Mouse (Mus musculus) kidney, embryonic 15.5 days (tissue): ENCODE data around the gene Zfp322a. TPM values are rescaled to one million over a fixed set of nuclear protein-coding genes. Genes with fewer than 3 reads are reported as not detected.
"Not testable (repeated sequence)": the region's sequence is repeated elsewhere in the genome, so short reads cannot be mapped to it uniquely, and the experiment has no call there.

Experiments used
- ATAC-seq: fragments of 200-750 bp; cut with Nextera tagmentation; replicated peaks from 2 replicates; pipeline ENCODE4 v1.8.0; 2017; ENCODE audit warnings: moderate TSS enrichment; ENCODE audit not compliant: low FRiP score
- H3K27ac ChIP-seq: fragments of 300-500 bp; sonication (generic); 2 replicates; pipeline ENCODE4 v1.5.1; 2015; ENCODE audit warnings: mild to moderate bottlenecking, inconsistent platforms
- H3K27me3 ChIP-seq: fragments of 300-500 bp; sonication (generic); 2 replicates; pipeline ENCODE4 v1.6.1; 2015; ENCODE audit warnings: inconsistent platforms
- H3K36me3 ChIP-seq: fragments of 300-500 bp; sonication (generic); 2 replicates; pipeline ENCODE4 v1.6.1; 2015; ENCODE audit warnings: inconsistent platforms
- H3K4me1 ChIP-seq: fragments of 300-500 bp; sonication (generic); 2 replicates; pipeline ENCODE4 v1.6.1; 2015; ENCODE audit warnings: inconsistent platforms
- H3K4me2 ChIP-seq: fragments of 300-500 bp; sonication (generic); 2 replicates; pipeline ENCODE4 v1.6.1; 2015; ENCODE audit warnings: moderate library complexity, mild to moderate bottlenecking, inconsistent platforms
- H3K4me3 ChIP-seq: fragments of 300-500 bp; sonication (generic); replicated peaks from 2 replicates; pipeline ENCODE4 v1.5.1; 2015; ENCODE audit warnings: mild to moderate bottlenecking, inconsistent platforms
- H3K9ac ChIP-seq: fragments of 300-500 bp; sonication (generic); 2 replicates; pipeline ENCODE4 v1.6.1; 2015; ENCODE audit warnings: mild to moderate bottlenecking, inconsistent platforms
- H3K9me3 ChIP-seq: fragments of 300-500 bp; sonication (generic); replicated peaks from 2 replicates; pipeline ENCODE4 v1.6.1; 2016; ENCODE audit warnings: inconsistent platforms
- WGBS: fragments of 180-500 bp; shearing (Covaris S2); methylation state at CpG from one replicate; pipeline ENCODE4 v1.1.7; 2015; ENCODE audit warnings: mixed read lengths; 5-methylcytosine and 5-hydroxymethylcytosine counted together
- polyA plus RNA-seq: library from polyadenylated mRNA; unstranded; fragments of >200 nt; fragmentation: Nextera tagmentation; extraction: Ambion mirVana; gene quantifications from 2 replicates; pipeline ENCODE4 v1.2.1, GENCODE M21; 2015

The Zfp322a gene
- polyA plus RNA-seq, 1 experiment from 2014 or later, result 48.9 TPM

DNA sequence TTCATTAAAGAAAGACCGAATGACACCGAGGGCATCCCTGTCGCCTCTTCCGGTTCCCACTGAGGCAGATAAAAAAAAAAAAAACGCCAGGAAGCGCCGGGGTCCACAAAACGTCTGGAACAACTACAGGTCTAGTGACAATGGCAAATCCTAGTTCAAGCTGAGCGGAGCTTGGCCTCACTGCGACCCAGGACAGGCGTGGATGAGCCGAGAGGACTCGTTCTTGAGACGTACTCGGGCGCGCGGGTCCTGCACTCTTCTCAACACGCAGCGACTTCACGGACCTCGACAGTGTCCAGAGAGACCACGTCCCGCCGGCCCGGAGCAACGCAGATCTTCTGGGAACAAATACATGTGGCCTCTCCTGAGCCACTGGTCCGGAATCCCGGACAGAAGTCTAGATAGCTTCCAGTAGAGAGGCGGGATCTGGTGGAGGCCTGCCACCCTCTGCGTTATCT is 27.3 kb upstream of the Zfp322a start:
- Histone ChIP-seq H3K27ac (no peak overlapping the region), H3K4me1 (peaks cover 12% of the 10 kb centered on the region), H3K4me3 (peak overlapping the region; percentile 48), H3K4me2 (peak overlapping the region; percentile 75), H3K36me3 (no peaks in the 10 kb centered on the region), H3K9me3 (no peaks in the 10 kb centered on the region), H3K9ac (0 out of 2 replicates have a peak overlapping the region, but pooled peaks have one; percentile 21), H3K27me3 (peaks cover 63% of the 10 kb centered on the region)
- under 1% methylated on average over 31 of the region's 31 CpGs for WGBS
- ATAC-seq, result peak; percentile 52; the same call in 1 of the 2 replicates

DNA sequence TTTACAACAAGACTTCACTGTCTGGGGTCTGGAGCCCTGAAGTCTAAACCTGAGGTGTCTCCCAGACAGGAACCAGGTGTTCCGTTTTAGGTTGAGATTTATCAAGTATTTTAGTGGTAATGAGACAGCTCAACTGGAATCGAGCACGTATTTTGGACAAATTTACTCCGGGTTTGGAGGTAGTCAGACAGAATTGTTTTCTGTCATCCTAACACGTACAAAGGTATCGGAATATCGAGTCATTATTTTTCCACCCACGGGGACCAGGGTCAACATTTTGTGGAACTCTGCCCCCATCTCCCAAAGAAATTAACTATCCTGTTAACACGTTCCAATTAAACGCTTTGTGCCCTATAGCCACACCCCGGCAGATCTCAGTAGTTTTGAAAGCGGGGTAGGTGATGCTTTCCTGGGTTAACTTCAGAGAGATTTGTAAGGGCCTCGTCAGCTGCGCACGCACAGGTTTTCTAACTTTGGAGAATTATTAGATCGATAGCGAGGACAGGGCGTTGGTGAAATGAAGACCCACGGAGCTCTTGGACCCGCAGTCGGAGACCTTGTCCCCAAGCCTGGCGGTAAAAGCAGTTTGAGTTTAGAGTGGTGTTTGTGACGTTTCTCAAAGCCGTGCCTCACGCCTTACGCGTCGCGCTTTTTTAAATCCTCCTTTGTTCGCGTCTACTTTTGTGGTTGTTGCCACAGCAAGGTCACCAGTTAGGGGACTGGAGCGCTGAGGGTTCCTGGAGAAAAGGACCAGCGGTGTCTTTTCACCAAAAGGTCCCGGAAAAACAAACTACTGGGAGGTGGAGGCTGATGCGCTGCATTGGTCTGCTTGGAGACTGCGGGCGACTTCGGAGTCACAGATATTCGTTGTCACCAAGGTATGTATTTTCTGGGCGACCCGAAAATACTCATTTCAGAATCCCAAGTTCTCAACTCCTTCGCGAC is 26.6 kb upstream of the Zfp322a start:
- Histone ChIP-seq H3K9ac (no peak overlapping the region; the same call in 1 of the 2 replicates), H3K27me3 (peaks cover 63% of the 10 kb centered on the region), H3K36me3 (no peaks in the 10 kb centered on the region), H3K4me3 (peak overlapping the region; percentile 48), H3K9me3 (no peaks in the 10 kb centered on the region), H3K4me2 (peak overlapping the region; percentile 75), H3K27ac (no peak overlapping the region), H3K4me1 (peaks cover 12% of the 10 kb centered on the region)
- 2% methylated on average over 43 of the region's 43 CpGs for WGBS
- ATAC-seq, result no peak

DNA sequence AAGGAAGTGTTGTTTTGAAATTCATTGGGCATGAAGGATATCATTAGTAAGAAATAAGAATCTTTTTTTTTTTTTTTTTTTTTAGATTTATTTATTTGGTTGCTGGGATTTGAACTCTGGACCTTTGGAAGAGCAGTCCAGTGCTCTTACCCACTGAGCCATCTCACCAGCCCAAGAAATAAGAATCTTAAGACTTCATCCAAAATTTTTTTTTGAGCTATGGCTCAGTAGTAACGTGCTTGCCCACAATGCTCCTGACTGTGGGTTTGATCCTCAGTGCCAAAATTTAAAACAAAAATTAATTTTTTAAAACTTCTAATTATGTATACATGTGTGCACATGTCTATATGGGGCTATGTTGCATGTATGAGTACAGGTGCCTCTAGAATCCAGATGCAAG is 18.5 kb upstream of the Zfp322a start:
- no peak overlapping the region for H3K27ac ChIP-seq
- no peaks in the 10 kb centered on the region for H3K9me3 ChIP-seq
- no peaks in the 10 kb centered on the region for H3K27me3 ChIP-seq
- WGBS, result 82% methylated on average over 1 of the region's 1 CpGs
- no peak overlapping the region for H3K4me3 ChIP-seq
- no peaks in the 10 kb centered on the region for H3K4me1 ChIP-seq
- H3K36me3 ChIP-seq, result no peaks in the 10 kb centered on the region
- no peak overlapping the region for H3K4me2 ChIP-seq
- no peak overlapping the region for H3K9ac ChIP-seq
- ATAC-seq, result no peak

DNA sequence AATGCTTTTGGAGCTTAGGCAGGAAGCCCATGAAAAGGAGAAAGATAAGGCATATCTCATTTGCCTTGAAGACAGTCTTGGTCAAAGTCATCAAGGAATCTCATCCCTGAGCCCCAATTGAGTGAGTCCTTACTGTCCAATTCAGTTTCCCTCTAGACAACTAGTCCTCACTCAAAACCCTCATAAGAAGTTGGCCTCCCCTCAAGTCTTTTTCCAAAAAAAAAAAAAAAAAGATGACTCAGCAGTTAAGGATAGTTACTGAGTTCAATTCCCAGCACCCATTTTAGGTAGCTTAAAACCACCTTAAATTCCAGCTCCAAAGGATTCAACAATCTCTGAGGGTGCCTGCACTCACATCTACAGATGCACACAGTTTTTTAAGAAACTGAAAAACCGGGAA is 14.1 kb upstream of the Zfp322a start:
- H3K9ac ChIP-seq, result no peak overlapping the region
- 78% methylated on average over 1 of the region's 1 CpGs for WGBS
- no peak overlapping the region for H3K4me3 ChIP-seq
- H3K36me3 ChIP-seq, result no peaks in the 10 kb centered on the region
- no peak for ATAC-seq
- no peak overlapping the region for H3K27ac ChIP-seq
- no peaks in the 10 kb centered on the region for H3K9me3 ChIP-seq
- no peak overlapping the region for H3K4me2 ChIP-seq
- no peaks in the 10 kb centered on the region for H3K27me3 ChIP-seq
- no peaks in the 10 kb centered on the region for H3K4me1 ChIP-seq

DNA sequence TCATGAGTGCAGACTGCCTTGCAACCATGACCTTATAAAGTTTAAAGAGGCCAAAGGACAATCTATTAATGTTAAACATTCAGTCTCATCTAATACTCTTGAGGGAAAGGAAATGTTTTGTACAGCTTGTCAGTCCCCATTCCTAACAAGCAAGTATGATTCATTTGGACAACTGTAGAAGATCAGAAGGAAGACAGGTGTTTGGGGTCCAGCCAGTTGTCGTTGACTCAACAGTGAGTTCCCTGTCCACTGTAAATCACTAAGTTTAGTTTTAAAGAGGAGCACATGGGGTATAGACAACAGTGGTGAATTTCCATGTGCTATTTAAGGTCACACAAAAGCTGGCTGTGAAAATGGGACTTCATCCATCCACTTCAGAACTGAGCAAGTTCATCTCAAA is 3.4 kb upstream of the Zfp322a start:
- no peaks in the 10 kb centered on the region for H3K27me3 ChIP-seq
- no peak for ATAC-seq
- H3K4me2 ChIP-seq, result no peak overlapping the region
- no peak overlapping the region for H3K27ac ChIP-seq
- WGBS, result 67% methylated on average over 1 of the region's 1 CpGs
- peaks cover 14% of the 10 kb centered on the region for H3K4me1 ChIP-seq
- no peak overlapping the region for H3K4me3 ChIP-seq
- H3K9me3 ChIP-seq, result no peaks in the 10 kb centered on the region
- H3K36me3 ChIP-seq, result 0 out of 2 replicates have a peak, but pooled peaks cover 2% of the 10 kb centered on the region
- no peak overlapping the region for H3K9ac ChIP-seq

DNA sequence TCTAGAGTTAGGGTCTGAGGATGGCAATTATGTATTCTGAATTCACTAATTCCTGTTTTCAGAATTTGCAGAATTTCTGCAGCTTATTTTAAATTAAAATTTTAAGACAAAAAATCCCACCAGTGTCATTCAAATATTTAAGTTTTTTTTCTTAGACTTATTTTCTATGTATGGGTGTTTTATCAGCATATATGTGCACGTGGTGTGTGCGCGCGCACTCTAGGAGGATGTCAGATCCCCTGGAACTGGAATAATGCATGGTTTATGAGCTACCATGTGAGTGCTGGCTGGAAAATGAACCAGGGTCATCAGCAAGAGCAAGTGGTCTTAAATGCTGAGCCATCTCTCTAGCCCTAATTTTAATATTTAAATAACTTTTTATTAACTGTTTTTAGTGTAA is 1.1 kb upstream of the Zfp322a start:
- no peaks in the 10 kb centered on the region for H3K27me3 ChIP-seq
- peak overlapping the region; percentile 81; the same call in 1 of the 2 replicates for H3K4me3 ChIP-seq
- H3K27ac ChIP-seq, result no peak overlapping the region
- 96% methylated on average over 4 of the region's 4 CpGs for WGBS
- H3K36me3 ChIP-seq, result peaks cover 17% of the 10 kb centered on the region
- H3K9ac ChIP-seq, result no peak overlapping the region
- H3K9me3 ChIP-seq, result no peaks in the 10 kb centered on the region
- H3K4me2 ChIP-seq, result peak overlapping the region; percentile 72
- ATAC-seq, result no peak
- H3K4me1 ChIP-seq, result peaks cover 25% of the 10 kb centered on the region

DNA sequence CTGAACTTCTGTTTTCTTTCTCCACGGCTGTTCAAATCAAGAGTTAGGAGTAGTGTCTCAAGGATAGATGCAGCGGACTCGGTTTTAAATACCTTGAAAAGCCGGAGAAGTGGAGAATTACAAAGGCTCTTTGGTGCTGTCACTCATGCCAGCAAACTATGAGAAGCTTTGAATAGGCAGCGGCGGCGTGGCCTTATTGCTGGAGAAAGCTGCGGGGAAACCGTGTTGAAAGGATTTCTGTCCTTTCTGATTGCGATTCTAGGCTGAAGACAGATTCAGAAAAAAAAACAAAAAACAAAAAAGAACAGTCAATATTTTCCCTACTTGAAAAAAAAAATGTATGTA is 385 bp upstream of the Zfp322a start:
- Histone ChIP-seq H3K4me1 (peaks cover 25% of the 10 kb centered on the region), H3K27ac (peak overlapping the region; percentile 98), H3K27me3 (no peaks in the 10 kb centered on the region), H3K9me3 (no peaks in the 10 kb centered on the region), H3K9ac (peak overlapping the region; percentile 78), H3K4me2 (peak overlapping the region; percentile 72), H3K4me3 (peak overlapping the region; percentile 81), H3K36me3 (peaks cover 24% of the 10 kb centered on the region)
- ATAC-seq, result no peak
- WGBS, result under 1% methylated on average over 10 of the region's 10 CpGs

DNA sequence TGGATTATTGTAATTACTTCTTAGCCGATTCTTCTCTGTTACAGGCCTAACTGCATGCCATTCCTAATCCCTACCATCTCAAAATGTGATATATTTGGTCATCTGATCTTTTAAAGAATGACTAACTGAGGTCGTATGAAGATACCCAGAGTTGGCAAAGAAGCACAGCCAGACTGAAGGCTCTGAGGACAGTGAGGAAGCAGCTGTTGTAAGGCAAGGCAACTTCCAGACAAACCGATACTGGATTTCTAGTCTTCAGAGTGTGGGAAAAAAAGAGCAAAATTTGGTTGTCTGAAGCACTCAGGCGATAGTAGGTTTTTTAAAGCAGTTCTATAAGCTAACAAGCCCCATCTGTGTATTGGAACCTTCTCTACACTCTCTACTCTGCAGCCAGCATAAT is 7.5 kb downstream of the Zfp322a start:
- no peak for ATAC-seq
- Histone ChIP-seq H3K9me3 (no peaks in the 10 kb centered on the region), H3K4me2 (no peak overlapping the region), H3K4me1 (peaks cover 4% of the 10 kb centered on the region; the same call in 1 of the 2 replicates), H3K27ac (no peak overlapping the region), H3K9ac (no peak overlapping the region), H3K4me3 (no peak overlapping the region), H3K27me3 (no peaks in the 10 kb centered on the region), H3K36me3 (peaks cover 75% of the 10 kb centered on the region)
- 91% methylated on average over 4 of the region's 4 CpGs for WGBS

DNA sequence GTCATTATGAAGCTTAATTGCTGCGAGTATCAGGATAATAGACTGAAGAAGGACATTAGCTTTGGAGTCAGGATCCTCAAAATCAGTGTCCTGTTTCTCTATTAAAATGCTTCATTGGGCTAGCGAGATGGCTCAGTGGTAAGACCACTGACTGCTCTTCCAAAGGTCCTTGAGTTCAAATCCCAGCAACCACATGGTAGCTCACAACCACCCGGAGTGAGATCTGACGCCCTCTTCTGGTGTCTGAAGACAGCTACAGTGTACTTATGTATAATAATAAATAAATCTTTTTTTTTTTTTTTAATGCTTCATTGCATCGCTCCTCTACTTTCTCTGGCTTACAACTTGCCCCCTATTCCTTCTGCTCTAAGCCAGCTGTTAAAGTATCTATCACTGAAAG is 14.5 kb downstream of the Zfp322a start:
- not testable (repeated sequence) for H3K9ac ChIP-seq, H3K9me3 ChIP-seq, H3K4me3 ChIP-seq, H3K4me1 ChIP-seq, H3K4me2 ChIP-seq, H3K27ac ChIP-seq, ATAC-seq, H3K27me3 ChIP-seq
- peaks cover 64% of the 10 kb centered on the region for H3K36me3 ChIP-seq
- 86% methylated on average over 5 of the region's 5 CpGs for WGBS

DNA sequence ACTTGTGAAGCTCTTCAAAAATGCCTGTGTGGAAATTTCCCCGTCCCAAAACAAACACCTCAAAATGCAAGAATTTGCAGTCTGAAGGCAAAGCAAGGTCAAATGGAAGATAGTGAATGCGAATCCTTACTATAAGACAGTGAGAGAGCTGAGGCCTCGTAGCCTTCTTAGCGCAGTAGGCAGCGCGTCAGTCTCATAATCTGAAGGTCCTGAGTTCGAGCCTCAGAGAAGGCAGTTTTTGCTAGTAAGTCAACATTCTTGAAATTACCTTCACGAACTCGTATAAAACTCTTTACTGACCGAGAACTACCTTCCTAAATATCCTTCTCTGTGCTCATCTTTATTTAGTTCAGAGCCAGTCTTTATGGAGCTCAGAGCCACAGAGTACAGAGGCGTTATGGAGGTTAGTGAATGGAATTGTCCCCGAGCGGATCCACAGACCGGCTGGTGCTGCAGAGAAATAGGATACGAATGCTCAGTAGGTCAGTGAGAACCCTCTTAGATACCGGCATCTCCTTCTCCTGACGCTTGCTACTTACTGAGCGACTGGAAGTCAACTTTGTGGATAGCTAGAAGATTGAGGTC is 51.6 kb downstream of the Zfp322a start:
- peaks cover 61% of the 10 kb centered on the region for H3K27me3 ChIP-seq
- H3K9me3 ChIP-seq, result no peaks in the 10 kb centered on the region
- H3K36me3 ChIP-seq, result no peaks in the 10 kb centered on the region
- no peak for ATAC-seq
- no peak overlapping the region for H3K27ac ChIP-seq
- H3K4me1 ChIP-seq, result peaks cover 12% of the 10 kb centered on the region
- WGBS, result 5% methylated on average over 18 of the region's 18 CpGs
- no peak overlapping the region for H3K9ac ChIP-seq
- peak overlapping the region; percentile 39 for H3K4me2 ChIP-seq
- H3K4me3 ChIP-seq, result peak overlapping the region; percentile 12; the same call in 1 of the 2 replicates

DNA sequence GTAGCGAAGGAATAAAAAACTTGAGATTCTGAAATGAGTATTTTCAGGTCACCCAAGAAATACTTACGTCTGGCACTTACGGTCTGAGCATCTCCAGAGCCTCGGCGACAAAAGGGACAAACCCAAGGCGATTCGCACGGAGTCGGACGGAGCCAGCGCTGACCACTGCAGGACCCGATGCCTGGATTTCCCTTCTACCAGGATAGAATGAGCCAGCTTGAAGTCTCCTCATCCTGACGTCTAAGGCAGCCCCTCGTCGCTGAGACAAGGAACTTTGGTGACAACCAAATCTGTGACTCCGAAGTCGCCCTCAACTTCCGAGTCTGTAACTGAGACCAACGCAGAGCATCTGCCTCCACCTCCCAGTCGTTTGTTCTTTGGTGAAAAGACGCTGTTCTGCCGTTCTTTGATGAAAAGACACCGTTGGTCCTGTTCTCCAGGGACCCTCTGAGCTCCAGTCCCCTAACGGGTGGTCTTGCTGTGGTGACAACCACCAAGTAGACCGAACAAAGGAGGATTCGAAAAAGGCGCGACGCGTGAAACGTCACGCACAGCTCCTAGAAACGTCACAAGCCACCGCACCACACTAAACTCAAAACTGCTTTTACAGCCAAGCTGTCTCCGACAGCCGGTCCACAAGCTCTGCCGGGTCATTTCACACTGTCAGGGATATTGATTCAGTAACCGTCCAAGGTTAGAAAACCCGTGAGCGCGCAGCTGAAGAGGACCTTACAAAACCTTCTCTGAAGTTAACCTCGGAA is 55.9 kb downstream of the Zfp322a start:
- no peak overlapping the region for H3K9ac ChIP-seq
- H3K36me3 ChIP-seq, result no peaks in the 10 kb centered on the region
- H3K4me2 ChIP-seq, result peak overlapping the region; percentile 58
- H3K27ac ChIP-seq, result no peak overlapping the region
- peaks cover 23% of the 10 kb centered on the region for H3K4me1 ChIP-seq
- ATAC-seq, result no peak
- no peaks in the 10 kb centered on the region for H3K9me3 ChIP-seq
- 1% methylated on average over 42 of the region's 42 CpGs for WGBS
- peaks cover 91% of the 10 kb centered on the region for H3K27me3 ChIP-seq
- H3K4me3 ChIP-seq, result peak overlapping the region; percentile 40

DNA sequence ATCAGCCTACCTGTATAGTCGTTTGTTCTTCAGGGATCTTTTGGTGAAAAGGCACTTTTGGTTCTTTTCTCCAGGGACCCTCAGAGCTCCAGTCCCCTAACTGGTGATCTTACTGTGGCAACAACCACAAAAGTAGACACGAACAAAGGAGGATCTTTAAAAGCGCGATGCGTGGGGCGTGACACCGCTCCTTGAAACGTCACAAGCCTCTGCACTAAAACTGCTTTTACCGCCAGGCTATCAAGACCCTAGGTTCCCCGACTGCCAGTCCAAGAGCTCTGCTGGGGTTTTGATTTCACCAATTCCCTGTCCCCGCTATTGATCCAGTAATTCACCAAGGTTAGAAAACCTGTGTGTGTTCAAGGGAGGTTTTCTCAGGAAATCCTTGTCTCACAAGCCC is 59.0 kb downstream of the Zfp322a start:
- H3K9me3 ChIP-seq, result no peaks in the 10 kb centered on the region
- H3K27me3 ChIP-seq, result peaks cover 84% of the 10 kb centered on the region
- ATAC-seq, result no peak
- H3K4me2 ChIP-seq, result peak overlapping the region; percentile 65
- peaks cover 23% of the 10 kb centered on the region for H3K4me1 ChIP-seq
- WGBS, result 3% methylated on average over 11 of the region's 11 CpGs
- H3K27ac ChIP-seq, result no peak overlapping the region
- no peaks in the 10 kb centered on the region for H3K36me3 ChIP-seq
- H3K9ac ChIP-seq, result no peak overlapping the region
- H3K4me3 ChIP-seq, result peak overlapping the region; percentile 44
